Mouse (Mus musculus) neutrophil, adult 65 days (primary cell): ENCODE measurements around the gene Gm4792. TPM values are rescaled to one million over a fixed set of nuclear protein-coding genes. Genes with fewer than 3 reads are reported as not detected.

Experiments
- total RNA-seq: library from RNA; stranded (reverse); gene quantifications from 2 replicates; pipeline ENCODE4 v1.2.4, GENCODE M21; 2023

Gm4792 gene
- total RNA-seq: not detected in 2 replicates

GRCm38 (mm10) chr10:94298471-94298870 lies at the start of gene Gm4792:
Gm4792 (minus strand) TSS chr10:94298703.

GRCm38 (mm10) chr10:94311511-94312006 lies 13.1 kb upstream of the Gm4792 start, which contains the start of gene Tmcc3:
Tmcc3 (plus strand) TSS chr10:94311949.

Other genes with a start within 250 kb of the Gm4792 start
- 2.5 and 2.6 TPM in 2 replicates for gene Nr2c1, start 150.7 kb downstream of the Gm4792 start, total RNA-seq
- 23.4 and 25.1 TPM in 2 replicates for gene Ndufa12, start 100.0 kb downstream of the Gm4792 start, total RNA-seq
- gene Tmcc3, start 13.2 kb upstream of the Gm4792 start, total RNA-seq: 6.0 and 11.2 TPM in 2 replicates